Mouse (Mus musculus) kidney, adult 2 months (tissue): Measurements from ENCODE around the gene Rabif. TPM values are rescaled to one million over a fixed set of nuclear protein-coding genes. Genes with fewer than 3 reads are reported as not detected.

Experiments used
- DNase-seq: peaks from one replicate; pipeline ENCODE4 v3.0.0; 2021
- H3K27ac ChIP-seq: fragments of 200-500 bp; 2 replicates; pipeline ENCODE4 v1.5.1; 2012; ENCODE audit warnings: low read depth, low read length, control low read depth, inconsistent platforms; ENCODE audit not compliant: insufficient read depth
- H3K27me3 ChIP-seq: fragments of 200-500 bp; replicated peaks from 2 replicates; pipeline ENCODE4 v1.6.1; 2012; ENCODE audit warnings: mild to moderate bottlenecking, moderate library complexity, low read length, inconsistent platforms; ENCODE audit not compliant: control insufficient read depth, insufficient read depth
- H3K36me3 ChIP-seq: fragments of 200-500 bp; 2 replicates; pipeline ENCODE4 v1.6.1; 2012; ENCODE audit warnings: mild to moderate bottlenecking, moderate library complexity, low read length, inconsistent platforms; ENCODE audit not compliant: control insufficient read depth, insufficient read depth
- H3K4me1 ChIP-seq: fragments of 200-500 bp; 2 replicates; pipeline ENCODE4 v1.6.1; 2011; ENCODE audit warnings: low read length; ENCODE audit not compliant: control insufficient read depth, insufficient read depth
- H3K4me3 ChIP-seq: fragments of 200-500 bp; 2 replicates; pipeline ENCODE4 v1.5.1; 2011; ENCODE audit warnings: mild to moderate bottlenecking, low read depth, low read length, control low read depth; ENCODE audit not compliant: insufficient read depth
- CTCF ChIP-seq: fragments of 200-500 bp; conservative IDR thresholded peaks from 2 replicates; pipeline ENCODE4 v1.5.1; 2011; ENCODE audit warnings: low read depth, mild to moderate bottlenecking, control low read depth, low read length, moderate library complexity, mixed read lengths; ENCODE audit not compliant: insufficient read depth, insufficient read length
- POLR2A ChIP-seq: fragments of 200-500 bp; IDR thresholded peaks from one replicate; pipeline ENCODE4 v1.6.1; 2011; ENCODE audit warnings: low read depth, low read length, control low read depth
- WGBS: fragments of 180-500 bp; shearing (Covaris S2); methylation state at CpG from one replicate; pipeline ENCODE4 v1.1.7; 2018; 5-methylcytosine and 5-hydroxymethylcytosine counted together
- polyA plus RNA-seq: library from polyadenylated mRNA; depleted of rRNA; stranded (reverse); fragments of >200 nt; gene quantifications from 2 replicates; pipeline ENCODE4 v1.2.3, GENCODE M21; 2012

Gene Rabif
- polyA plus RNA-seq, 1 experiment, result 17.9 TPM

GRCm38 (mm10) chr1:134493956-134494355, 492 bp upstream of the Rabif start:
- no peak for DNase-seq
- peak overlapping the region; percentile 91 for H3K27ac ChIP-seq
- H3K36me3 ChIP-seq, result no peaks in the 10 kb centered on the region; the same call in none of the 2 replicates
- peaks cover 6% of the 10 kb centered on the region for H3K4me1 ChIP-seq
- 17% methylated on average over 5 of the region's 5 CpGs for WGBS
- no peak for TF ChIP-seq CTCF
- no peak for TF ChIP-seq POLR2A
- H3K27me3 ChIP-seq, result no peaks in the 10 kb centered on the region
- peak overlapping the region; percentile 62 for H3K4me3 ChIP-seq

- TF ChIP-seq POLR2A, result no peak
- no peak for TF ChIP-seq CTCF
- WGBS, result 5% methylated on average over 5 of the region's 5 CpGs
- Histone ChIP-seq H3K4me3 (peak overlapping the region; percentile 85), H3K27ac (peak overlapping the region; percentile 90), H3K4me1 (peaks cover 6% of the 10 kb centered on the region), H3K27me3 (no peaks in the 10 kb centered on the region), H3K36me3 (no peaks in the 10 kb centered on the region; the same call in 1 of the 2 replicates)
- no peak for DNase-seq
These were observed 730 bp downstream of the Rabif start for GRCm38 (mm10) chr1:134495216-134495539.

GRCm38 (mm10) chr1:134495991-134496390, 1.5 kb downstream of the Rabif start:
- Histone ChIP-seq H3K27ac (0 out of 2 replicates have a peak overlapping the region, but pooled peaks have one; percentile 32), H3K4me1 (peaks cover 6% of the 10 kb centered on the region), H3K4me3 (peak overlapping the region; percentile 17; the same call in 1 of the 2 replicates), H3K27me3 (no peaks in the 10 kb centered on the region), H3K36me3 (no peaks in the 10 kb centered on the region)
- DNase-seq, result peak; percentile 75
- TF ChIP-seq CTCF, result no peak
- TF ChIP-seq POLR2A, result no peak
- 51% methylated on average over 10 of the region's 10 CpGs for WGBS

GRCm38 (mm10) chr1:134500916-134501315, 6.5 kb downstream of the Rabif start:
- Histone ChIP-seq H3K36me3 (no peaks in the 10 kb centered on the region), H3K4me1 (peaks cover 4% of the 10 kb centered on the region), H3K27ac (no peak overlapping the region), H3K27me3 (no peaks in the 10 kb centered on the region), H3K4me3 (no peak overlapping the region)
- WGBS, result 100% methylated on average over 1 of the region's 1 CpGs
- DNase-seq, result no peak
- TF ChIP-seq CTCF, result no peak
- TF ChIP-seq POLR2A, result no peak

- Histone ChIP-seq H3K36me3 (peaks cover 1% of the 10 kb centered on the region; the same call in 1 of the 2 replicates), H3K27ac (no peak overlapping the region), H3K4me1 (no peaks in the 10 kb centered on the region), H3K27me3 (no peaks in the 10 kb centered on the region), H3K4me3 (no peak overlapping the region)
- WGBS, result 86% methylated on average over 8 of the region's 8 CpGs
- DNase-seq, result no peak
- TF ChIP-seq CTCF (no peak), POLR2A (no peak)
These were observed 11.8 kb downstream of the Rabif start for GRCm38 (mm10) chr1:134506201-134506600.

GRCm38 (mm10) chr1:134510018-134510417, 15.6 kb downstream of the Rabif start:
- H3K36me3 ChIP-seq, result peaks cover 1% of the 10 kb centered on the region; the same call in 1 of the 2 replicates
- H3K4me1 ChIP-seq, result no peaks in the 10 kb centered on the region
- no peak for TF ChIP-seq POLR2A
- TF ChIP-seq CTCF, result no peak
- no peak overlapping the region for H3K4me3 ChIP-seq
- 68% methylated on average over 7 of the region's 7 CpGs for WGBS
- no peaks in the 10 kb centered on the region for H3K27me3 ChIP-seq
- no peak overlapping the region for H3K27ac ChIP-seq
- no peak for DNase-seq

GRCm38 (mm10) chr1:134512183-134512582, 17.7 kb downstream of the Rabif start:
- TF ChIP-seq POLR2A (no peak), CTCF (no peak)
- H3K4me1 ChIP-seq, result no peaks in the 10 kb centered on the region
- H3K4me3 ChIP-seq, result no peak overlapping the region
- no peaks in the 10 kb centered on the region for H3K27me3 ChIP-seq
- no peak for DNase-seq
- no peak overlapping the region for H3K27ac ChIP-seq
- no peaks in the 10 kb centered on the region for H3K36me3 ChIP-seq
- 61% methylated on average over 4 of the region's 4 CpGs for WGBS
